ENCODE assay signal across 19 mouse cellular contexts in genomic region chr11:113622028-113622427, GRCm38 (mm10). TPM values are rescaled to one million over a fixed set of nuclear protein-coding genes. Genes with fewer than 3 reads are reported as not detected.
"Had no signal": no experiment of that assay in that cellular context is flagged by ENCODE, and none has a peak within 500 bp of the region (broad histone marks: within the 10 kb centered on the region; RNA-seq: fewer than 3 reads in every experiment).

No protein-coding gene starts in this region.

- H3K9me3 ChIP-seq: liver, embryonic 13.5 days; midbrain, embryonic 12.5 days; midbrain, embryonic 15.5 days had no signal

- H3K4me2 ChIP-seq: liver, embryonic 13.5 days; midbrain, embryonic 15.5 days had no signal

- H3K4me3 ChIP-seq: liver, embryonic 13.5 days; midbrain, embryonic 12.5 days; midbrain, embryonic 15.5 days; myocyte had no signal

- ATAC-seq: midbrain, embryonic 15.5 days had no signal

- DNase-seq: kidney, postnatal 14 days; kidney, postnatal 4 days; liver, embryonic 13.5 days; lung, adult 2 months; lung, postnatal 14 days; lung, postnatal 4 days; right cerebral cortex, adult 18-20 months; right cerebral cortex, postnatal 14 days; right cerebral cortex, postnatal 4 days; thymus, adult 2 months; thymus, postnatal 14 days; thymus, postnatal 4 days had no signal

- H3K9ac ChIP-seq: liver, embryonic 13.5 days; midbrain, embryonic 12.5 days; midbrain, embryonic 15.5 days had no signal

- H3K27ac ChIP-seq: liver, embryonic 13.5 days; midbrain, embryonic 12.5 days; midbrain, embryonic 15.5 days; stomach, postnatal 0 days had no signal

- H3K36me3 ChIP-seq: liver, embryonic 13.5 days had no signal

RNA-seq across cellular contexts. Expression of gene Sstr2, which starts 2.9 kb away (rescaled TPM):
- total RNA-seq: liver, adult 2 months; megakaryocyte-erythroid progenitor cell, adult 5-6 weeks; monocyte, adult 5-6 weeks had no signal
